Mouse (Mus musculus): ENCODE measurements around the gene Ago3.

DNA sequence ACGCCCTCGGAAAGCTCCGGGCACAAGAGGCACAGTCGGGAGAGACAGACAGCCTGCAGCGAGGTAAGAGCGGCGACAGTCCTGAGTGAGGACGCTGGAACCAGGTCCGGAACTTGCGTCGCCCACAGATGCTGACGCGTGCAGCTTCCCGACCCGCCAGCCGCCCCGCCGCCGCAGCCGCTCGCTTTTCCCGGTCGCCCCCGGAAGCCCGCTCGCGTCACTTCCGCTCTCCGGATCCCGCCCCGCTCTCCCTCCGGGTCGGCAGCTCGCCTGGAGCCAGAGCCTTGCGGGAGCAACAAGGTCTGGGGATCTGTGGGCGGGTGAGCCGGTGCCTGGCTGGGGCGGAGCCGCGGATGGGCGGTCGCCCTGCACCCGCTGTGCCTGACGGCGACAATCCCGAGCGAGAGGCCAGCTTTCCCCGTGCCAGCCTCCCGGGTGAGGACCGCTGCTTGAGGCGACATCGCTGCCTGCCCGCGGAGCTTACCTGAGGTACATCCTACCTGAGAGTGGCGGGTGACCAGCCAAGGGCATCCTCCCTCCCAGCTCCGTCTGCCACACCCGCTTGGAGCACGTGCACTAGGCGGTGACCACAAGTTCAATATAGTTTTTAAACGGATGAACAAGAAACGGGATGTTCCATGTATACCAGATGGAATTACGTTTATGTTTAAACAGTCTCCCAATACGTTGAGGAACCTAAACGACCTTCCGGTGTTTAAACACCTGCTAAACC, at the start of gene Ago3:
- no peak for TF ChIP-seq CTCF (IDR thresholded peaks at IDR 0.05; ENCODE audit: borderline replicate concordance, insufficient read depth, low read depth, low read length)
- TF ChIP-seq POLR2A (IDR thresholded peaks at IDR 0.05; ENCODE audit: borderline replicate concordance, insufficient read depth, low read length), result peak; percentile 65
